Mouse (Mus musculus) MEL (cell line): ENCODE data around the gene Cnih3. TPM values are rescaled to one million over a fixed set of nuclear protein-coding genes. Genes with fewer than 3 reads are reported as not detected.

Experiments
- DNase-seq: peaks from one replicate; pipeline ENCODE4 v3.0.0; 2011; ENCODE audit warnings: low read depth, low spot score
- H3K27ac ChIP-seq: 2 replicates; pipeline ENCODE4 v1.5.1; 2012; ENCODE audit warnings: low read depth, mild to moderate bottlenecking, control low read depth, low read length, moderate library complexity; ENCODE audit not compliant: control insufficient read depth
- H3K27me3 ChIP-seq, 2 experiments: fragments of 150-350 bp in 1 of 2; sonication (generic) in 1 of 2; 2 replicates each; pipeline ENCODE4 v1.6.1; 2012; ENCODE audit warnings: low read length in 2 of 2, mild to moderate bottlenecking in 2 of 2, improper control_type of control experiment in 1 of 2, moderate library complexity in 1 of 2; ENCODE audit not compliant: insufficient read depth in 2 of 2, control insufficient read depth in 1 of 2
- H3K36me3 ChIP-seq, 2 experiments: 2 replicates each; pipeline ENCODE4 v1.6.1; 2012 to 2014; ENCODE audit warnings: low read length in 2 of 2, improper control_type of control experiment in 1 of 2, inconsistent platforms in 1 of 2, mild to moderate bottlenecking in 1 of 2; ENCODE audit not compliant: insufficient read depth in 2 of 2, control insufficient read depth in 1 of 2
- H3K4me1 ChIP-seq, 2 experiments: fragments of 150-350 bp in 1 of 2; sonication (generic) in 1 of 2; 2 replicates each; pipeline ENCODE4 v1.6.1; 2012; ENCODE audit warnings: low read length in 2 of 2, improper control_type of control experiment in 1 of 2, mild to moderate bottlenecking in 1 of 2; ENCODE audit not compliant: insufficient read depth in 2 of 2, control insufficient read depth in 1 of 2
- H3K4me3 ChIP-seq, 2 experiments: fragments of 150-350 bp in 1 of 2; sonication (generic) in 1 of 2; 2 replicates each; pipeline ENCODE4 v1.5.1; 2012; ENCODE audit warnings: low read depth in 2 of 2, low read length in 2 of 2, mild to moderate bottlenecking in 2 of 2, moderate library complexity in 2 of 2, control low read depth in 1 of 2, improper control_type of control experiment in 1 of 2; ENCODE audit not compliant: control insufficient read depth in 1 of 2, insufficient read depth in 1 of 2
- H3K79me2 ChIP-seq: 2 replicates; pipeline ENCODE4 v1.6.1; 2012; ENCODE audit warnings: mild to moderate bottlenecking, low read length, moderate library complexity; ENCODE audit not compliant: control insufficient read depth, poor library complexity, insufficient read depth
- H3K9ac ChIP-seq: 2 replicates; pipeline ENCODE4 v1.6.1; 2012; ENCODE audit warnings: low read depth, mild to moderate bottlenecking, control low read depth, low read length, moderate library complexity; ENCODE audit not compliant: control insufficient read depth, poor library complexity, severe bottlenecking
- H3K9me3 ChIP-seq: fragments of 150-350 bp; sonication (generic); replicated peaks from 2 replicates; pipeline ENCODE4 v1.6.1; 2012; ENCODE audit warnings: mild to moderate bottlenecking, low read length, improper control_type of control experiment, moderate library complexity; ENCODE audit not compliant: insufficient read depth
- BHLHE40 ChIP-seq: IDR thresholded peaks from 2 replicates; pipeline ENCODE4 v1.6.1; 2012; ENCODE audit warnings: low read depth, mild to moderate bottlenecking, inconsistent platforms, low read length, improper control_type of control experiment, borderline replicate concordance
- CHD1 ChIP-seq: IDR thresholded peaks from 2 replicates; pipeline ENCODE4 v1.6.1; 2012; ENCODE audit warnings: low read depth, mild to moderate bottlenecking, inconsistent platforms, low read length, improper control_type of control experiment
- CHD2 ChIP-seq: IDR thresholded peaks from 2 replicates; pipeline ENCODE4 v1.6.1; 2011; ENCODE audit warnings: low read length, improper control_type of control experiment
- CTCF ChIP-seq, 3 experiments: IDR thresholded peaks in 2 of 3; conservative IDR thresholded peaks in 1 of 3; 2 replicates each; pipeline ENCODE4 v1.5.1; 2011 to 2012; ENCODE audit warnings: low read length in 3 of 3, low read depth in 2 of 3, mild to moderate bottlenecking in 2 of 3, improper control_type of control experiment in 1 of 3, inconsistent platforms in 1 of 3, mixed read lengths in 1 of 3, moderate library complexity in 1 of 3; ENCODE audit not compliant: control insufficient read depth in 1 of 3, insufficient read depth in 1 of 3, poor library complexity in 1 of 3, severe bottlenecking in 1 of 3
- ELF1 ChIP-seq: IDR thresholded peaks from 2 replicates; pipeline ENCODE4 v1.6.1; 2014; ENCODE audit warnings: low read depth, mild to moderate bottlenecking, inconsistent platforms, low read length, improper control_type of control experiment, moderate library complexity
- EP300 ChIP-seq, 2 experiments: IDR thresholded peaks; 2 replicates each; pipeline ENCODE4 v1.6.1; 2011; ENCODE audit warnings: improper control_type of control experiment in 2 of 2, low read length in 2 of 2, low read depth in 1 of 2, mild to moderate bottlenecking in 1 of 2
- ETS1 ChIP-seq: IDR thresholded peaks from 2 replicates; pipeline ENCODE4 v1.6.1; 2012; ENCODE audit warnings: low read depth, mild to moderate bottlenecking, inconsistent platforms, low read length, improper control_type of control experiment, moderate library complexity
- GATA1 ChIP-seq: IDR thresholded peaks from 2 replicates; pipeline ENCODE4 v1.6.1; 2011; ENCODE audit warnings: low read depth, low read length, improper control_type of control experiment
- JUND ChIP-seq: IDR thresholded peaks from 2 replicates; pipeline ENCODE4 v1.6.1; 2011; ENCODE audit warnings: low read depth, mild to moderate bottlenecking, improper control_type of control experiment, low read length
- KAT2A ChIP-seq: conservative IDR thresholded peaks from 2 replicates; pipeline ENCODE4 v1.6.1; 2012; ENCODE audit warnings: low read depth, low read length, improper control_type of control experiment, inconsistent platforms
- MAFK ChIP-seq: IDR thresholded peaks from 2 replicates; pipeline ENCODE4 v1.6.1; 2011; ENCODE audit warnings: low read depth, mild to moderate bottlenecking, low read length, improper control_type of control experiment, borderline replicate concordance
- MAZ ChIP-seq: IDR thresholded peaks from 2 replicates; pipeline ENCODE4 v1.6.1; 2012; ENCODE audit warnings: low read depth, mild to moderate bottlenecking, inconsistent platforms, low read length, improper control_type of control experiment
- MXI1 ChIP-seq: IDR thresholded peaks from 2 replicates; pipeline ENCODE4 v1.6.1; 2011; ENCODE audit warnings: mild to moderate bottlenecking, low read depth, low read length, improper control_type of control experiment
- MYB ChIP-seq: IDR thresholded peaks from 2 replicates; pipeline ENCODE4 v1.6.1; 2011; ENCODE audit warnings: mild to moderate bottlenecking, low read depth, low read length, improper control_type of control experiment
- MYC ChIP-seq: IDR thresholded peaks from 2 replicates; pipeline ENCODE4 v1.6.1; 2011; ENCODE audit warnings: low read depth, mild to moderate bottlenecking, low read length, improper control_type of control experiment, moderate library complexity
- NELFE ChIP-seq: IDR thresholded peaks from 2 replicates; pipeline ENCODE4 v1.6.1; 2011; ENCODE audit warnings: low read depth, low read length, improper control_type of control experiment
- NRF1 ChIP-seq: IDR thresholded peaks from 2 replicates; pipeline ENCODE4 v1.6.1; 2014; ENCODE audit warnings: low read depth, mild to moderate bottlenecking, inconsistent platforms, low read length, improper control_type of control experiment, moderate library complexity; ENCODE audit not compliant: poor library complexity, insufficient read depth, severe bottlenecking
- POLR2A ChIP-seq, 2 experiments: IDR thresholded peaks; 2 replicates each; pipeline ENCODE4 v1.6.1; 2011 to 2012; ENCODE audit warnings: low read length in 2 of 2, mild to moderate bottlenecking in 2 of 2, control low read depth in 1 of 2, improper control_type of control experiment in 1 of 2, low read depth in 1 of 2, moderate library complexity in 1 of 2; ENCODE audit not compliant: control insufficient read depth in 1 of 2, insufficient read depth in 1 of 2, poor library complexity in 1 of 2
- POLR2AphosphoS5 ChIP-seq: IDR thresholded peaks from 2 replicates; pipeline ENCODE4 v1.6.1; 2012; ENCODE audit warnings: low read depth, borderline replicate concordance, mild to moderate bottlenecking, inconsistent platforms, low read length, moderate library complexity, mixed read lengths
- RAD21 ChIP-seq: IDR thresholded peaks from 2 replicates; pipeline ENCODE4 v1.6.1; 2011; ENCODE audit warnings: mild to moderate bottlenecking, low read depth, low read length, improper control_type of control experiment
- SMC3 ChIP-seq: IDR thresholded peaks from 2 replicates; pipeline ENCODE4 v1.6.1; 2011; ENCODE audit warnings: low read depth, low read length, improper control_type of control experiment
- USF1 ChIP-seq: IDR thresholded peaks from 2 replicates; pipeline ENCODE4 v1.6.1; 2014; ENCODE audit warnings: low read depth, mild to moderate bottlenecking, inconsistent platforms, low read length, improper control_type of control experiment, moderate library complexity
- USF2 ChIP-seq, 2 experiments: IDR thresholded peaks; 2 replicates each; pipeline ENCODE4 v1.6.1; 2011 to 2012; ENCODE audit warnings: improper control_type of control experiment in 2 of 2, low read length in 2 of 2, borderline replicate concordance in 1 of 2, inconsistent platforms in 1 of 2, low read depth in 1 of 2, mild to moderate bottlenecking in 1 of 2; ENCODE audit not compliant: insufficient read depth in 1 of 2
- ZC3H11A ChIP-seq: IDR thresholded peaks from 2 replicates; pipeline ENCODE4 v1.6.1; 2012; ENCODE audit warnings: low read depth, mild to moderate bottlenecking, inconsistent platforms, low read length, improper control_type of control experiment
- polyA plus RNA-seq, 2 experiments: library from polyadenylated mRNA; stranded (reverse) in 1 of 2; unstranded in 1 of 2; fragments of >175 nt in 1 of 2; fragments of >200 nt in 1 of 2; gene quantifications; 2 replicates each; pipeline versions ENCODE4 v1.2.1 to v1.2.4; 2012; ENCODE audit warnings: low replicate concordance in 2 of 2, low read depth in 1 of 2; ENCODE audit not compliant: insufficient read length in 2 of 2, insufficient read depth in 1 of 2, missing spikeins in 1 of 2
- total RNA-seq: library from RNA; depleted of rRNA; stranded (reverse); fragments of 300-350 nt; gene quantifications from 2 replicates; pipeline ENCODE4 v1.2.3, GENCODE M21; 2012

The Cnih3 gene
- total and polyA plus RNA-seq, 3 experiments, result not detected

DNA sequence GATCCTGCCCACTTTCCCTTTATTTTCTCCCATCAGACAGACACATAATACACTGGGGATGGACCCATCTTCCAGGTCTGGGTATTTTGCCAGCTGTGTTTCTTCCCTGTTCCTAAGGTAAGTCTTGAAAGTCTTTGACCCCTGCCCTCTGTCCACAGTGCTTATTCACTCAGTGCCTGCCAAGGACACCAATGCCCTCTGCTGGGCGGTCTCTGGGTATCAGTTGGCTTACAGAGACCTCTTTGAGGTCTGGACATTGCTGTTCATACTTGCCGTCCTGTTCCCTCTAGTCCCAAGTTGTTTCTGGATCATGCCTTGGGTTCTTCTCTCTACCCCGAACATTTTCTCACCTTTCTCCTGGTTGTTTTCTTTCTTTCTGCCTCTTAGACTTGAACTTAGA, 8.3 kb downstream of the Cnih3 start:
- Histone ChIP-seq H3K9me3 (no peaks in the 10 kb centered on the region), H3K27me3 (peaks cover 0 to 1% of the 10 kb centered on the region in 2 experiments; a peak in 2 of 4 replicates), H3K36me3 (no peaks in the 10 kb centered on the region), H3K27ac (no peak overlapping the region), H3K9ac (no peak overlapping the region), H3K4me1 (no peaks in the 10 kb centered on the region), H3K79me2 (no peaks in the 10 kb centered on the region), H3K4me3 (no peak overlapping the region)
- DNase-seq, result no peak
- TF ChIP-seq SMC3, result 0 out of 2 replicates have a peak, but pooled peaks have one; percentile 17
- peak; percentile 5 for TF ChIP-seq RAD21
- TF ChIP-seq POLR2AphosphoS5, result no peak
- TF ChIP-seq ZC3H11A, result no peak
- TF ChIP-seq MYC, result no peak
- TF ChIP-seq USF1, result no peak
- TF ChIP-seq ELF1, result no peak
- no peak for TF ChIP-seq MAFK
- no peak for TF ChIP-seq GATA1
- TF ChIP-seq CTCF (IDR thresholded peaks at IDR 0.05 in 2 of 3, conservative IDR thresholded peaks at IDR 0.05 in 1 of 3; ENCODE audit: control insufficient read depth in 1 of 3, insufficient read depth in 1 of 3, low read depth in 2 of 3, low read length in 3 of 3, poor library complexity in 1 of 3, severe bottlenecking in 1 of 3), result peak in 1 of 3 experiments; percentile 6; a peak in 1 of 6 replicates

DNA sequence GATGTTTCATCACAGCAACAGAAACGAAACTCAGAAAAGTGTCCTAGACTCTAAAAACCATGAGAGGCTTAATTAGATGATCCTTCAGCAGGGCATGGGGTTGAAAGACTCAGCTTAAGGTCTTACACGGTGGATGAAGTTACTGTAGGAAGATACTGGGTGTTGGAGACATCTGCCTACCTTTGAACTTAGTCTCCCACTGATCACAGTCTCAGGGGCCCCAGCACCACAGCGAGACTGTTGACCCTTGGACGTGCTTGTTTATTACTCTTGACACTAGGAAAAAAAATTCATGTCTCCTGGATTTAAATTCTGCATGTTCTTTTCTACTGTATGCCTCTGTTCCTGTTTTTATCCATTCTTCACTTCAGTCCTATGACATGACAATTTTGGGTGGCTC, 11.6 kb downstream of the Cnih3 start:
- no peak overlapping the region for H3K4me3 ChIP-seq
- no peak overlapping the region for H3K27ac ChIP-seq
- no peak for DNase-seq
- H3K27me3 ChIP-seq, result no peaks in the 10 kb centered on the region; a peak in 2 of 4 replicates
- H3K9me3 ChIP-seq, result no peaks in the 10 kb centered on the region
- no peak for TF ChIP-seq POLR2AphosphoS5
- no peak for TF ChIP-seq KAT2A
- TF ChIP-seq BHLHE40, result no peak
- no peak for TF ChIP-seq EP300 (IDR thresholded peaks at IDR 0.05; ENCODE audit: low read depth in 1 of 2, low read length in 2 of 2)
- no peak for TF ChIP-seq MAFK
- no peak for TF ChIP-seq SMC3
- no peak for TF ChIP-seq MYC
- no peak for TF ChIP-seq CHD1
- TF ChIP-seq GATA1, result no peak
- H3K36me3 ChIP-seq, result no peaks in the 10 kb centered on the region
- no peaks in the 10 kb centered on the region for H3K4me1 ChIP-seq
- no peaks in the 10 kb centered on the region for H3K79me2 ChIP-seq
- H3K9ac ChIP-seq, result no peak overlapping the region

DNA sequence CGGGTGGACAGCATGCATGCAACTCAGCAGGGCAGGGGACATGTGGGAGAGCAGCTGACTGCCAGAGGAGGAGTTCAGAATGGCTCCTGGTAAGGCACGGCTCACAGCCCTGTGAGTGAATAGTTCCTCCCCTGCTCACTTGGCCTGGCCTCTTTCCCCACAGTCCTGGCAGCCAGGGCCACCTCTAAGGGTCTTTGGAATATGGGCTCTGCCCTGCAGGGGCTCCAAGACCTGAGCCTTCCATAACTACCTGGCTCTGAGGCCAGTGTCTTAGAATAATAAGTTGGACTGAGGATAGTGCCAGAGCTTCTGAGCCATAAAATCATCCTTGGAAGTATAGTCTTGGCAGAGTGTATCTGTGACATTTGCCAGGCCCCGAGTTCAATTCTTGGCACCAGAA, 12.9 kb downstream of the Cnih3 start:
- Histone ChIP-seq H3K79me2 (no peaks in the 10 kb centered on the region), H3K9ac (no peak overlapping the region), H3K9me3 (no peaks in the 10 kb centered on the region), H3K4me1 (0 out of 4 replicates have a peak, but pooled peaks cover 0 to 4% of the 10 kb centered on the region in 2 experiments), H3K4me3 (no peak overlapping the region), H3K27ac (no peak overlapping the region), H3K27me3 (no peaks in the 10 kb centered on the region; a peak in 1 of 4 replicates), H3K36me3 (peaks cover 0 to 3% of the 10 kb centered on the region in 2 experiments; a peak in 1 of 4 replicates)
- no peak for DNase-seq
- TF ChIP-seq JUND (no peak), NRF1 (no peak), MAFK (no peak), MYC (no peak), ETS1 (no peak), MAZ (no peak), ELF1 (no peak), USF2 (IDR thresholded peaks at IDR 0.05; ENCODE audit: borderline replicate concordance in 1 of 2, insufficient read depth in 1 of 2, low read depth in 1 of 2, low read length in 2 of 2) (no peak), RAD21 (no peak), NELFE (no peak), MXI1 (no peak), CHD2 (no peak), MYB (no peak), BHLHE40 (no peak), POLR2A (IDR thresholded peaks at IDR 0.05; ENCODE audit: control insufficient read depth in 1 of 2, insufficient read depth in 1 of 2, low read depth in 1 of 2, low read length in 2 of 2, poor library complexity in 1 of 2) (no peak), KAT2A (no peak)
